ENCODE assay signal across 7 mouse cellular contexts in the genomic region with DNA sequence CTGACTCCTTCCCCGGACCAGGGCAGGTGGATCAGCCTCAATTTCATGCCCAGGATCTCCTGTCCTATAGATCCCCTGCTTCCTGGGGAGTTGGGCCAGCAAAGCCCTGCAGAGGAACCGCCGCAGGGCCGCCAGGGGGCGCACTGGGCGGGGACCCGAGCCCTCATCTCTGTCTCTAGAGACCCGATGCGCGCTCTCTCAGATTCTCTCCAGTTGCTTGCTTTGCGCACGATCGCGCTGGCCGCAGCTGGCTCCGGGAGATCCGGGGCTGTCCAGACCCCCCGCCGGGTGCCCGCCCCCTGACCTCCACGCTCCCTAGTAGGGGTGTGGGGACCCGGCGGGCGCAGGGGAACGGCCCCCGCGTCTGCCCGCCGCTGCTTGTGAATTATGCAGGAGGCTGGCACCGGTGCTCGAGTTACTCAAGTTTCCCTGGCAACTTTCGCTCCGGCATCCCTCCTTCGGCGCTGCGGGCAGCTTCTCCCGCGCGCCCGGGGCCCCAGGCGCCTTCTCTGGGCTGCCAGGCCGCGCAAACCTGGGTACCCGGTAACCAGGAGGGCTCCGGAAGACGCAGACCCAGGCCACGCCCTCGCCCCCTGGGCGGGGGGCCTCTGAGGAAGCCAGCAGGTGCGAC. TPM values are rescaled to one million over a fixed set of nuclear protein-coding genes. Genes with fewer than 3 reads are reported as not detected.
DNase-seq lines count a peak whose midpoint lies in the region; ATAC-seq lines count a peak whose summit lies in the region.

No protein-coding gene starts in this region.

- DNase-seq in adrenal gland, adult (ENCODE audit: inconsistent age in 2 of 2, low spot score in 1 of 2): peak; percentile 81 to 91
- peak; percentile 54 to 76 for DNase-seq in cerebellum, postnatal 4 days (ENCODE audit: low spot score in 2 of 2)
- peak; percentile 62 for DNase-seq in gastrocnemius, postnatal 10 days
- peak; percentile 85 for DNase-seq in kidney, adult 11 months
- DNase-seq in midbrain, embryonic 14.5 days: peak; percentile 85
- peak; percentile 13 to 49 for DNase-seq in spleen, postnatal 10 days (ENCODE audit: low spot score in 2 of 2)

- H3K36me3 ChIP-seq in limb, embryonic 12.5 days: no peaks in the 10 kb centered on the region
- H3K36me3 ChIP-seq in midbrain, embryonic 14.5 days (ENCODE audit: control insufficient read depth, insufficient read depth, low read length): no peaks in the 10 kb centered on the region

- H3K4me3 ChIP-seq in limb, embryonic 12.5 days (replicated peaks): peak overlapping the region; percentile 54
- peak overlapping the region; percentile 47 for H3K4me3 ChIP-seq in midbrain, embryonic 14.5 days (replicated peaks; ENCODE audit: low read depth, low read length)

- H3K9ac ChIP-seq in limb, embryonic 12.5 days (replicated peaks): peak overlapping the region; percentile 45
- peak overlapping the region; percentile 46; the same call in 1 of the 2 replicates for H3K9ac ChIP-seq in midbrain, embryonic 14.5 days (replicated peaks; ENCODE audit: low read length)

- H3K4me2 ChIP-seq in limb, embryonic 12.5 days: peak overlapping the region; percentile 97
- peak overlapping the region; percentile 93 for H3K4me2 ChIP-seq in midbrain, embryonic 14.5 days (ENCODE audit: low read length)

- H3K27ac ChIP-seq in limb, embryonic 12.5 days: no peak overlapping the region
- no peak overlapping the region for H3K27ac ChIP-seq in midbrain, embryonic 14.5 days (replicated peaks; ENCODE audit: low read depth, low read length)

- peaks cover 20% of the 10 kb centered on the region for H3K4me1 ChIP-seq in limb, embryonic 12.5 days (replicated peaks)
- H3K4me1 ChIP-seq in midbrain, embryonic 14.5 days (ENCODE audit: control insufficient read depth, insufficient read depth, low read length): peaks cover 16% of the 10 kb centered on the region

- H3K9me3 ChIP-seq in limb, embryonic 12.5 days: no peaks in the 10 kb centered on the region
- H3K9me3 ChIP-seq in midbrain, embryonic 14.5 days (ENCODE audit: control insufficient read depth, low read length): no peaks in the 10 kb centered on the region

- WGBS in limb, embryonic 12.5 days: under 1% methylated on average over 49 of the region's 50 CpGs
- WGBS in midbrain, embryonic 14.5 days: under 1% methylated on average over 47 of the region's 50 CpGs

- ATAC-seq in limb, embryonic 12.5 days (ENCODE audit: insufficient number of reproducible peaks, insufficient read depth, low FRiP score, low TSS enrichment, low read depth): peak; percentile 49; the same call in 1 of the 2 replicates
- peak; percentile 50; the same call in 1 of the 2 replicates for ATAC-seq in midbrain, embryonic 14.5 days (ENCODE audit: low FRiP score, low TSS enrichment)

- peaks cover 86% of the 10 kb centered on the region for H3K27me3 ChIP-seq in limb, embryonic 12.5 days
- H3K27me3 ChIP-seq in midbrain, embryonic 14.5 days (ENCODE audit: control insufficient read depth, insufficient read depth, low read length): peaks cover 53% of the 10 kb centered on the region

RNA-seq across cellular contexts. Expression of gene Shank2, which starts 22.9 kb away (rescaled TPM):
- total RNA-seq in gastrocnemius, postnatal 10 days (2021): under 1 TPM; 0.52 to 0.68 TPM
- polyA plus RNA-seq in limb, embryonic 12.5 days (2016; fragmentation: Nextera tagmentation; extraction: Ambion mirVana): 0.44 and 0.60 TPM in 2 replicates
- 9.1 and 9.4 TPM in 2 replicates for polyA plus RNA-seq in midbrain, embryonic 14.5 days (2014; fragmentation: Nextera tagmentation; extraction: Ambion mirVana)

Comparison
In these comparisons a context has a peak if more than half of its experiments do, and no peak if none do; other contexts are left out.
1. DNase-seq: peak in every context shown above with its lines; median percentile 86 in adrenal gland, adult; 85 in kidney, adult 11 months; 85 in midbrain, embryonic 14.5 days; 65 in cerebellum, postnatal 4 days; 62 in gastrocnemius, postnatal 10 days; 31 in spleen, postnatal 10 days.